ENCODE assay signal across 20 mouse cellular contexts in the genomic region with DNA sequence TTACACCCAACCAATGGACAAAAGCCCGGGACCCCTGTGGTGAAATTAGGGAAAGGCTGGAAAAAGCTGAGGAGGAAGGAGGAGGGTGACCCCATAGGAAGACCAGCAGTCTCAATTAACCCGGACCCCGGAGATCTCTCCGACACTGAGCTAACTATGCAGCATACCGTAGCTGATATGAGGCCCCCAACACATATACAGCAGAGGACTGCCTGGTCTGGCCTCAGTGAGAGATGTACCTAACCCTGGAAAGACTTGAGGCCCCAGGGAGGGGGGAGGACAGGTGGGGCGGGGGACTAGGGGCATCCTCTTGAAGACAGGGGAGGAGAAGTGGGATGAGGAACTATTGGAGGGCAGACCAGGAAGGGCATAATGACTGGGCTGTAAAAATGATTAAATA.
DNase-seq lines count a peak whose midpoint lies in the region; ATAC-seq and TF ChIP-seq lines count a peak whose summit lies in the region.
"Had no signal": no experiment of that assay in that cellular context is flagged by ENCODE, and none has a peak within 500 bp of the region (broad histone marks: within the 10 kb centered on the region; RNA-seq: fewer than 3 reads in every experiment).

No protein-coding gene starts in this region.

- H3K36me3 ChIP-seq in heart, embryonic 12.5 days = no peaks in the 10 kb centered on the region
- no peaks in the 10 kb centered on the region for H3K36me3 ChIP-seq in kidney, embryonic 15.5 days
- no peaks in the 10 kb centered on the region for H3K36me3 ChIP-seq in stomach, embryonic 16.5 days (ENCODE audit: control insufficient read depth, insufficient read depth, low read length)
- no peaks in the 10 kb centered on the region for H3K36me3 ChIP-seq in stomach, postnatal 0 days (ENCODE audit: control insufficient read depth, insufficient read depth, low read length)
- H3K36me3 ChIP-seq: embryonic facial prominence, embryonic 12.5 days; hindbrain, embryonic 13.5 days; limb, embryonic 12.5 days had no signal

- 27% methylated on average over 6 of the region's 6 CpGs for WGBS in heart, embryonic 12.5 days
- 41% methylated on average over 6 of the region's 6 CpGs for WGBS in kidney, embryonic 15.5 days
- 47% methylated on average over 5 of the region's 6 CpGs for WGBS in stomach, embryonic 16.5 days
- 51% methylated on average over 6 of the region's 6 CpGs for WGBS in stomach, postnatal 0 days

- no peak for TF ChIP-seq CTCF in stomach, postnatal 0 days (IDR thresholded peaks at IDR 0.05; ENCODE audit: low read depth)

- H3K27ac ChIP-seq in heart, embryonic 12.5 days (ENCODE audit: poor library complexity, severe bottlenecking) = peak overlapping the region; percentile 71
- peak overlapping the region; percentile 82 for H3K27ac ChIP-seq in kidney, embryonic 15.5 days
- H3K27ac ChIP-seq in stomach, embryonic 16.5 days (ENCODE audit: low read length) = 0 out of 2 replicates have a peak overlapping the region, but pooled peaks have one; percentile 27
- H3K27ac ChIP-seq in stomach, postnatal 0 days (replicated peaks) = no peak overlapping the region
- H3K27ac ChIP-seq: embryonic facial prominence, embryonic 12.5 days; forebrain, embryonic 13.5 days; hindbrain, embryonic 13.5 days; limb, embryonic 12.5 days had no signal

- H3K27me3 ChIP-seq in heart, embryonic 12.5 days (replicated peaks) = no peaks in the 10 kb centered on the region
- H3K27me3 ChIP-seq in kidney, embryonic 15.5 days = no peaks in the 10 kb centered on the region
- H3K27me3 ChIP-seq in stomach, embryonic 16.5 days (ENCODE audit: control insufficient read depth, insufficient read depth, low read length) = no peaks in the 10 kb centered on the region
- H3K27me3 ChIP-seq in stomach, postnatal 0 days (ENCODE audit: control insufficient read depth, insufficient read depth, low read length) = no peaks in the 10 kb centered on the region
- H3K27me3 ChIP-seq: embryonic facial prominence, embryonic 12.5 days; forebrain, embryonic 13.5 days; hindbrain, embryonic 13.5 days; limb, embryonic 12.5 days had no signal

- H3K4me3 ChIP-seq in heart, embryonic 12.5 days = no peak overlapping the region
- H3K4me3 ChIP-seq in kidney, embryonic 15.5 days (replicated peaks) = no peak overlapping the region
- H3K4me3 ChIP-seq in stomach, embryonic 16.5 days (replicated peaks; ENCODE audit: low read length) = no peak overlapping the region
- no peak overlapping the region for H3K4me3 ChIP-seq in stomach, postnatal 0 days (ENCODE audit: low read depth, low read length)
- H3K4me3 ChIP-seq: embryonic facial prominence, embryonic 12.5 days; erythroblast, embryonic 14.5 days; forebrain, embryonic 13.5 days; hindbrain, embryonic 13.5 days; limb, embryonic 12.5 days had no signal

- ATAC-seq in heart, embryonic 12.5 days (ENCODE audit: insufficient number of reproducible peaks, low FRiP score) = no peak
- ATAC-seq in kidney, embryonic 15.5 days (replicated peaks; ENCODE audit: low FRiP score) = peak; percentile 72
- no peak for ATAC-seq in stomach, embryonic 16.5 days (ENCODE audit: insufficient read depth, low FRiP score)
- ATAC-seq in stomach, postnatal 0 days (ENCODE audit: low FRiP score, low TSS enrichment) = no peak
- ATAC-seq: forebrain, embryonic 13.5 days; inflammation-experienced regulatory T-cells, adult 6 months; midbrain, embryonic 16.5 days had no signal

- no peak for DNase-seq in heart, adult 18-20 months
- no peak for DNase-seq in kidney, postnatal 14 days
- DNase-seq in stomach, postnatal 0 days (ENCODE audit: low spot score) = no peak
- no peak for DNase-seq in thymus, postnatal 0 days (ENCODE audit: low spot score)
- DNase-seq: cerebellum, adult 18-20 months; cerebellum, postnatal 36 days; gastrocnemius, postnatal 10 days; lung, postnatal 4 days; right cerebral cortex, adult 18-20 months; thymus, postnatal 36 days had no signal

- H3K4me1 ChIP-seq in heart, embryonic 12.5 days (replicated peaks) = peaks cover 6% of the 10 kb centered on the region; the same call in 1 of the 2 replicates
- H3K4me1 ChIP-seq in kidney, embryonic 15.5 days = peaks cover 5% of the 10 kb centered on the region; the same call in 1 of the 2 replicates
- H3K4me1 ChIP-seq in stomach, embryonic 16.5 days (ENCODE audit: control insufficient read depth, insufficient read depth, low read length) = no peaks in the 10 kb centered on the region
- no peaks in the 10 kb centered on the region for H3K4me1 ChIP-seq in stomach, postnatal 0 days (replicated peaks; ENCODE audit: control insufficient read depth, insufficient read depth)
- H3K4me1 ChIP-seq: embryonic facial prominence, embryonic 12.5 days; hindbrain, embryonic 13.5 days; limb, embryonic 12.5 days had no signal

- H3K9ac ChIP-seq in heart, embryonic 12.5 days = no peak overlapping the region
- H3K9ac ChIP-seq in kidney, embryonic 15.5 days = no peak overlapping the region
- H3K9ac ChIP-seq in stomach, embryonic 16.5 days (ENCODE audit: low read length) = no peak overlapping the region
- no peak overlapping the region for H3K9ac ChIP-seq in stomach, postnatal 0 days (ENCODE audit: low read length)
- H3K9ac ChIP-seq: embryonic facial prominence, embryonic 12.5 days; forebrain, embryonic 13.5 days; hindbrain, embryonic 13.5 days; limb, embryonic 12.5 days had no signal

- H3K4me2 ChIP-seq in heart, embryonic 12.5 days = peak overlapping the region; percentile 10; the same call in 1 of the 2 replicates
- H3K4me2 ChIP-seq in kidney, embryonic 15.5 days = peak overlapping the region; percentile 19; the same call in 1 of the 2 replicates
- no peak overlapping the region for H3K4me2 ChIP-seq in stomach, embryonic 16.5 days (ENCODE audit: low read depth, low read length)
- H3K4me2 ChIP-seq in stomach, postnatal 0 days (replicated peaks; ENCODE audit: low read depth) = no peak overlapping the region
- H3K4me2 ChIP-seq: embryonic facial prominence, embryonic 12.5 days; forebrain, embryonic 13.5 days; hindbrain, embryonic 13.5 days; limb, embryonic 12.5 days had no signal

- no peaks in the 10 kb centered on the region for H3K9me3 ChIP-seq in heart, embryonic 12.5 days (replicated peaks)
- H3K9me3 ChIP-seq in kidney, embryonic 15.5 days (replicated peaks) = no peaks in the 10 kb centered on the region
- no peaks in the 10 kb centered on the region for H3K9me3 ChIP-seq in stomach, embryonic 16.5 days (replicated peaks; ENCODE audit: control insufficient read depth, low read length)
- H3K9me3 ChIP-seq in stomach, postnatal 0 days (ENCODE audit: control insufficient read depth, low read length) = no peaks in the 10 kb centered on the region
- H3K9me3 ChIP-seq: embryonic facial prominence, embryonic 12.5 days; forebrain, embryonic 13.5 days; hindbrain, embryonic 13.5 days; limb, embryonic 12.5 days had no signal

- no peak for TF ChIP-seq EP300 in stomach, postnatal 0 days (optimal IDR thresholded peaks at IDR 0.05)

Comparison
In these comparisons a context has a peak if more than half of its experiments do, and no peak if none do; other contexts are left out.
1. H3K4me2 ChIP-seq: peak in heart, embryonic 12.5 days (single experiment) and kidney, embryonic 15.5 days (single experiment); none in stomach, embryonic 16.5 days (single experiment) and stomach, postnatal 0 days (single experiment).